Mouse (Mus musculus) heart, adult 8-10 months (tissue): ENCODE results near the gene Naa16. TPM values are rescaled to one million over a fixed set of nuclear protein-coding genes. Genes with fewer than 3 reads are reported as not detected.
A peak's percentile ranks its signal among the peaks of the same experiment; 100 is the strongest.
"Not testable (repeated sequence)": the region's sequence is repeated elsewhere in the genome, so short reads cannot be mapped to it uniquely, and the experiment has no call there.

Experiments used
- DNase-seq: peaks from one replicate; pipeline ENCODE4 v3.0.0; 2022; ENCODE audit warnings: low spot score
- total RNA-seq, 4 experiments: library from RNA; stranded (reverse); gene quantifications; 2 replicates each; pipeline ENCODE4 v1.2.4; 2022

Naa16 gene
- total RNA-seq: 10 to 100 TPM in 1 of 4 experiments, 1 to 10 TPM in 3; 6.5 to 12.0 (median 6.9) TPM

DNA sequence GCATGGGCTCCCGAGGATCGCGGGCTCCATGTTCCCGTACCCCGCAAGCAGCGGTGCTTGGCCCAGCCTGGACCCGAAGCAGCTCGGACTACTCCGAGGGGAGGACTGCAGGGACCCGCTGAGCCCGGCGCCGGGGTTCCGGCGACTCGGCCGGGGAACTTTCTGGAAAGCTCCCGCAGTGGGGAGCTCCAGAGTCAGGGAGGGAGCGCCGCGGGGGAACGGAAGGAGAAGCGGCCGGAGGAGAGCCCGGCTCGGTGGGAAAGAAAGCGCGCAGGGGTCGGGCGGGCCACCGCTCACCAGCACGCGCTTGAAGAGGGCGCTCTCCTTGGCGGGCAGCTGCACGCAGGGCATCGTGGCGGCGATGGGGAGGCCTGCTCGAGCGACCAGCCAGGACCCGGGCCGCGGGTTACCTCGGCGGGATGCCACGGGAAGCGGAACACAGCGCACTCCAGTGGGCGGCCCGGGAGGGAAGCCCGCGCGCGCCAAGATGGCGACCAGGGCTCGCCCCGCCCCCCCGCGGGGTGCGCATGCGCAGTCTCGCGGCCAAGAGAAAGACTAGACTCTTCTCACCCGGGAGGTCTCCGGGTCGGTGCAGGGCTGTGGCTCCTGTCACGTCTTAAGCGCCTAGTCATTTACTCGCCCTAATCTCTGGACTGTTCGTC is at the start of gene Naa16:
Gene Naa16 (minus strand): TSS at position 514 of the 662 bp plus-strand sequence.
- peak; percentile 91 for DNase-seq

DNA sequence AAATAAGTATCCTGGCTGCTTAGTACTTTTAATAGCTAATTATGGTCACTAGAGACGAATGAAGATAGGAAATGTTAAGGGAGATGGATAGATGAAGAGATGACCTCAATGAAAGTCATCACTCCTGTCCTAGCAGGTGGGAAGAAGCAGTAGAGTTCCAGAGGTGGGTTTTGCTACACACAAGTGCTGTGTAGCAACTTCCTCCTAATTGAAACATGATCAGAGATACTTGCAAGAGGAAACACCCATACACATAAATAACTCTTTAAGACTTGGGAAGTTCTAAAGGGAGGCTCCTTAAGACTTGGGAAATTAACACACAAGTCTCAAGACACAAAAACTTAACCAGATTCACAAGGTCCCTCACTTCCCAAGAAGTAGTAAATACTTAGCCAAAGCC is 43.5 kb upstream of the Naa16 start:
- DNase-seq: no peak

DNA sequence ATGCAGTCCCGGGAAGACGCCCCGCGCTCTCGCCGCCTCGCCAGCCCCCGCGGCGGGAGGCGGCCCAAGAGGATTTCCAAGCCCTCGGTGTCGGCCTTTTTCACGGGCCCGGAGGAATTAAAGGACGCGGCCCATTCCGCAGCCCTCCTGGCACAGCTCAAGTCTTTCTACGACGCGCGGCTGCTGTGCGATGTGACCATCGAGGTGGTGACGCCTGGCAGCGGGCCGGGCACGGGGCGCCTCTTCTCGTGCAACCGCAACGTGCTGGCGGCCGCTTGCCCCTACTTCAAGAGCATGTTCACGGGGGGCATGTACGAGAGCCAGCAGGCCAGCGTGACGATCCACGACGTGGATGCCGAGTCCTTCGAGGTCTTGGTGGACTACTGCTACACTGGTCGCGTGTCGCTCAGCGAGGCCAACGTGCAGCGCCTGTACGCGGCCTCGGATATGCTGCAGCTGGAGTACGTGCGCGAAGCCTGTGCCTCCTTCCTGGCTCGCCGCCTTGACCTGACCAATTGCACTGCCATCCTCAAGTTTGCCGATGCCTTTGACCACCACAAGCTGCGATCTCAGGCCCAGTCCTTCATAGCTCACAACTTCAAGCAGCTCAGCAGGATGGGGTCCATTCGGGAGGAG is 36.3 kb upstream of the Naa16 start:
- DNase-seq: not testable (repeated sequence)

DNA sequence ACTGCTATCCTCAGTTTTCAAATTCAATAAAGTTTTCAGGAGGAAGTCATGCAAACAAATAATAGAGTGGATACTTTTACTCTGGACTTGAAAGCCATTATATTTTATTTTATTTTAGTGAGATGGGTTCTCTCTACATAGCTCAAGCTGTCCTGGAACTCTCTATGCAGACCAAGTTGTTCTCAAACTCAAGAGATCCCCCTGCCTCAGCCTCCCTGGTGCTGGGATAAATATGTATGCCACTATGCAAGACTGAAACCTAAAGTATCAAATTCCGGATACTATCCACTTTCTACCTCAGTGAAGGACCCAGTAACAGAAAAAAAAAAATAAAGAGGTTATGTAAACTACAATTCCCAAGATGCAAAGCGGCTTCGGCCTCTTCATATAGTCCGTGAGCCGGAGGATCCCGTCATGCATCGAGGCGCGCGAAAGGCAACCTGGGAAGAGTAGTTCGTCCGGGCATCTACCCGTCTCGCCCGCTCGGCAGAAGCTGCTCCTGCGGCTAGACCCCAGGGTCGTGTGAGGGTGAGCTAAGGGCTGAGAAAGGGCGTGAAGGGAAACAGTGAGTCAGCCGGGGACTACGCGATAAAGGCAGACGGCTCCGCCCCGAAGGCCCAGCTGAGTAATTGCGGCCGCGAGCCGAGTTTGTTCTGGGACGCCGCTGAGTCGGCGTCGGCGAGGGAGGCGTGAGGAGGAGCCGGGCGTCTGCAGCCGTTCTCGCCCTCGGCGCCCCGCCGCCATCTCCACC is 35.6 kb upstream of the Naa16 start, which contains the start of gene Kbtbd7:
Gene Kbtbd7 (plus strand): TSS at position 533 of the 751 bp plus-strand sequence.
- DNase-seq: peak; percentile 97

DNA sequence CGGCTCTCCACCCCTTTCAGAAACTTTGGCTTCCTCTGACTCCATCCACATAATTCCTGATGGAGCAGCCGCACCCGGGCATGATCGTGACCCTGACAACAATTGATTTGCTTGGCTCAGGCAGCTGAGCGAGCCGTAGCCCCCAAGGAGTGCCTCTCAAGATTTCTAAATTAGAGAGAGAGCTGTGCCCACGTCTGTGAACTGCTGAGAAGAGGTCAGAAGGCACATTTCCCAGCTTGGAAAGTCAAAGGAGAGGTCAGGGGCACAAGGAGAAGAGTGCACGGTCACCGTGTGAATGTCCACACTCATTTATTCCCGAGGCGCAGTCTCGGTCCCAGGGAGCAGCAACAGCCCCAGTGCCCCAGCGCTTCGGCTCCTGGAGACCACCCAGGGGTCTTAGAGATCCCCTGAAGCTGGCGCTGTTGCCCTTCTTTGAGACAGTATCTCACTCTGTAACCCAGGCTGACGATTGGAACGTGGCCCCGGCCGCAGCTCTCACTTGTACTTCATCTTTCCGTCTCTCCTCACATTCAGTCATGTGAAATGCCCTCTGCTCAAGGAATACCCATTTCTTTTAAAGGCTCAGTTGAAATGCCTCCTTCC is 29.6 kb upstream of the Naa16 start:
- DNase-seq: no peak

DNA sequence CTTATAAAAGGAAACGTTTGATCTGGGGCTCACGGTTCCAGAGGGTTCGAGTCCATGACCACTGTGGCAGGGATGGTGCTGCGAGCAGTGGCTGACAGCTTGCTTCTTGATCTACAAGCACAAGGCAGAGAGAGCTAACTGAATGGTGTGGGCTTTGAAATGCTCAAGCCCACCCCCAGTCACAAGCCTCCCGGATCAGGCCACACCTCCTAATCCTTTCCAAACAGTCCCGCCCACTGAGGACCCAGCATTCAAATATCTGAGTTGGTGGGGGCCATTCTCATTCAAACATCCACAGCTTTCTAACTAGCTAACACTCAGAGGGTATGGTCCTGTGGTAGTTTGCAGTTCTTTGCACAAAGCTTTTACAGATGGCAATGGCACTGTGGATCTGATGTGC is 22.5 kb upstream of the Naa16 start:
- DNase-seq: no peak

DNA sequence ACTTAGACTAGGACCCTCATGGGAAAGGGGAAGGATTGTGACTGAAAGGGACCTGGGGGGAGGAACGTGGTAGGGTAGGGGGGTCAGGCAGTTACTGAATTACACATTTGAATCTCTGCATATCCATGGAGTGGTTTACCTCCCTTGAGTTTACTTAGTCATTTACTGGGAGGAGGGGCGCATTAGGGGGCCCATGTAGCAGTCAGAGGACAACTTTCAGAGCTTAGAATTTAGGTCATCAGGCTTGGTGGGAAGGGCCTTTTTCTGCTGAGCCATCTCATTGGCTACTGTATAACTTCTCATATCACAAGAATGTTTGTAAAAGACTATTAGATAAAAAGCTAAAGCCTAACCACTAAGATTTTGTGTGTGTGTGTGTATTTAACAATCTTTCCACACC is 20.1 kb upstream of the Naa16 start:
- no peak for DNase-seq

DNA sequence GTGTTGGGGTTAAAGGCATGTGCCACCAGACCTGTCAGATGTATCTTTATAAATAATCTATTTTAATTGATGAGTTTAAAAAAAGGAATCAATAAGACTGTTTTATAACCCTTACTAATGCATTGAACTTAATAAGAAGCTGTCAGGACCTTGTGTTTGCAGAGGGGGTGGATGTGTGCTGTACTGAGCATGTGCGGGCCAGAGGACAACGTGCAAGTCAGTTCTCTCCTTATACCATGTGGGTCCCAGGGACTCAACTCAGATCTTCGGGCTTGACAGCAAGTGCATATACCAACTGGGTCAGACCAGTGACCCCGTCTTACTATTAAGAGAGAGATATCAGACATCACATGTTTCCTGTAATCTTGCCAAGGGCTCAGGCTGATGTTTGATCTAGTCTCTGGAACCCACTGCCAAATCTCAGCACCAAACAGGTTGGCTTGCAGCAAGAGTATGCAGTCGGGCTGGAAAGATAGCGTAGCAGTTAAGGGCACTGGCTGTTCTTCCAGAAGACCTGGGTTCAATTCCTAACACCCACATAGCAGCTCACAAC is 18.8 kb upstream of the Naa16 start:
- no peak for DNase-seq

DNA sequence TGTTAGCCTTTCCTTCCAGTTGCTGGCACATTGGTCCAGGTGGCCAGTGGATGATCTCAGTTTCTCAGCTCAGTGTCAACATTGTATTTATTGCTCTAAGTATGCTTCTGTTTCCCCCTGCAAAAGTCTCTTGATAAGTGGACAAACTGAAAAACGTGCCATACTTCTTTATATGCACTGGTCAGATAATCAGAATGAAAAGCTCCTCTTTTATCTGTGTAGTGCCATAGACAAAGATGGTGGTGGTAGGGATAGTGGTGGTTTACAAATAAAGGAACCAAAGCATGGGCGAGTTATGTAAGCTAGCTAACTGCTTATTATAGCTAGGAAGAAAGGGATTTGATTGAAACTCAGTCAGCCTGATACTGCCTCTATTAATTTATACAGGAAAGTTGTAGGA is 17.1 kb upstream of the Naa16 start:
- DNase-seq: no peak

DNA sequence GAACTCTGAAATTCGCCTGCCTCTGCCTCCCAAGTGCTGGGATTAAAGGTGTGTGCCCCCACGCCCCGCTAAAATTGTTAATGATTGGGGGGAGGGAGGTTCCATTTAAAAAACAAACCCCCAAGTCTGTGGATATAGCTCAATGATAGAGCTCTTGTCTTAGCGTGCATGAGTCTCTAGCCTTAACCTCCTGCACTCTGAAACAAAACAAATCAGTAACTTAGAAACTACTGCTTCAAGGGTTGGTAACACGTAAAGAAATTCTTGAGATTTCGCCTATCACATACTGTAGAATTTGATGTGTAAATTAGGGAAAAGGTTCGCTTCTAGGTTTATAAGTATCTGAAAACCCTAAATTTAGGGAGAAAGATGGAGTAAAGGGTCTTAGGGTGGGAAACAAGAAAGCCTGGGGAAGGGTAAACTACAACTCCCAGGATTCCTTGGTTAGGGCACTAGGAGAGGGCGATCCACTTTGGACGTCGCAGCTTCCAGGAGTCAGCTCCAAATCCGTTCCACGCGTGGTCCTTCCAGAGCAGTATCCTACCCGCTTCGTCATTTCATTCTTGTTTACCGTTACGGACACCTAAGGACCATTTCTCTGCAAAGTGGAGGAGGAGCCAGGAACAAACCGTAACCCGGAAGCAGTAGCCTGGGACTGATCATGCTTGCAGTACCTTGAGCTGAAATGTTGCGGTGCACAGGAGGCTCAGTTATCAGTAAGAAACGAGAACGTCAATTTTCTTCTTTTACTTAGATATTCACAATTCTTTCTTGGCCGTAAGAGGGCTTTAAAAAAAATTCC is 6.9 kb upstream of the Naa16 start, which contains the start of gene Mtrf1:
Gene Mtrf1 (plus strand): TSS at position 452 of the 802 bp plus-strand sequence.
- peak; percentile 73 for DNase-seq

DNA sequence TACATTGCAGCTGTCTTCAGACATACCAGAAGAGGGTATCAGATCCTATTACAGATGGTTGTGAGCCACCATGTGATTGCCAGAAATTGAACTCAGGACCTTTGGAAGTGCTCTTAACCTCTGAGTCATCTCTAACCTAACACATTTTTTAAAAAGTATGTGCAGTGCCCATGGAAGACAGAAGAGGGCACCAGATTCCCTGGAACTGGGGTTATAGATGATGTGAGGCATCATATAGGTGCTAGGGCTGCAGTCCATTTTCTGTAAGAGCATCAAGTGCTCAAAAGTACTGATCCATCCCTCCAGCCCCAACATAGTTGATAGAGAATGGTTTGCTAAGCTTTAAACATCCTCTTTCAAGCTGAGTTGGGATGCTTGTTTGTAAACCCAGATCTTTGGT is 4.0 kb upstream of the Naa16 start:
- peak; percentile 35 for DNase-seq

DNA sequence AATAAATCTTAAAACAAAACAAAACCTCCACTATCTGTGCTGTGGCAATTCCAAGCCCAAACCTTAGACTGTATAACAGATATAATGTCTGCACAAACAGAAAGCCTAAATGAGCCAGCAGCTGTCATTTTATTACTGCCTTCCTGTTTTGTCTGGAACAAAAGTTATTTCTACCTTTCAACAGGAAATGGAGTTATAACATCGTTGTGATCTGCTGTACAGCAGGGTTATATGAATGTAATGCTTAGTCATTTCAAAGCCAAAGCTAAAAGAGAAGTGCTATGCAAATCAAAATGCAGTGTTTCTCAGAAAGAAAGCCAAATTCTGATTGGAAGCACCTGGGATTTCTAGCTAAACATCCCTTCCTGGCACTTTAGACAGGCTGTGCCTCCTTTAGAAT is 2.7 kb upstream of the Naa16 start:
- DNase-seq: no peak

DNA sequence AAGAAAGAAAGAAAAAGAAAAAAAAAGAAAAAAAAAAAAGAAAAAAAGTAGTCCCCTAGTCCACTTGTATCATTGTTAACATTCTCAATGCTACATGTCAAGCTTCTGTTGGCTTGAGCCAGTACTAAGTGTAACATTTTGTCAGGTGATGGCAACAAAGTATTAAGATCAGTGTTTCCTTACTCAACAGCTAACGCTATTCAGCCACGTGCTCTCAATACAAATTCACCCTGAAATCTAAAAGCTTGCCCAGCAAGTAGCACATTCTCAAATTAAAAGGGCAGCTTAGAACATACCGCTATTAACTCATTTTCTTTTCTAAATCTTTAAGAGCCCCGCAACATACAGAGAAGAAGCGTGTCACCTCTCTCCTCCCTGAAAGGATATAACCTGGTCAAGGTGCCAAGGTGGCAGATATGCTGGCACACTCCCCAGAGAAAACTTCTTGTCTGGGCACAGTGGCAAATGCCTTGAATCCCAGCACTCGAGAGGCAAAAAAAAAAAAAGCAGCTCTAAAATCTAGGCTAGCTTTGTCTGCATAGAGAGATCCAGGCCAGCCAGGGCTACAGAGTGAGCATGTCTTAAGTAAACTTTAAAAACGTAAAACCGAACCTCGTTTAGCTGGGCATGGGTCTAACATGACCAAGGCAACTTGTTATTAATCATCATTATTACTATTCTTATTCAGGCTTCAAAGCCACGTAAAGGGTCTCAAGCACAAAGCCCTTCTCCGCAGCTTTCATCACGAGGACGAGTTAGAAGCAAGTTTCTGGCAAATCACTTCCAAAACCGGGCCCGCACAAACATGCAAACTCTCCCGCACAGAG is 927 bp downstream of the Naa16 start:
- DNase-seq: peak; percentile 47

DNA sequence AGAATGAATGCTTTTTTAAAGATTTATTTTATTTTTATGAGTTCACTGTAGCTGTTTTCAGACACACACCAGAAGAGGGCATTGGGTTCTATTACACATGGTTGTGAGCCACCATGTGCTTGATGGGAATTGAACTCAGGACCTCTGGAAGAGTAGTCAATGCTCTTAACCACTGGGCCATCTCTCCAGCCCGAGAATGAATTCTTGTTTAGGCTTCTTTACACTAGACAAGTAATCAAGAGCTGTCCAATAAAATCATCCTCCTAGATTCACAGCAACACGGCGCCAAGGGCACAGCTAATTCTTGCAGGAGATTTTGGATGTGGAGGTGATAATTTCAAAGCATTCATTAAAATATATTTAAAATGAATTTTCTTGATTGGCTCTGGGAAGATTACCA is 2.3 kb downstream of the Naa16 start:
- no peak for DNase-seq

DNA sequence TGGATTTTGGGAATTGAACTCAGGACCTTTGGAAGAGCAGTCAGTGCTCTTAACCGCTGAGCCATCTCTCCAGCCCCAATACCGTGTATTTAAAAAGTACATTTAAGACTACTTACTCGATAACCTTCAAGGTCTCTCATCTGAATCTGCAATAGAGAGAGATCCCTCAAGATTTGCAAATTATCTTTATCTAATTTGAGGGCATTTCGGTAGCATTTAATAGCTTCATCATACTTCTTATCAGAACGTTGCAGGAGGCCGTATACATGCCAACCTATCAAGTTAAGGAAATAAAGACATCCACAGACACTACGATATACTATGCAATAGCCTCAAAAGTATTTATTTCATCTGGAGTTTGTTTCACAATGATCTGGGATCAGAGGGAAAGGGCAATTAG is 7.5 kb downstream of the Naa16 start:
- DNase-seq: no peak

DNA sequence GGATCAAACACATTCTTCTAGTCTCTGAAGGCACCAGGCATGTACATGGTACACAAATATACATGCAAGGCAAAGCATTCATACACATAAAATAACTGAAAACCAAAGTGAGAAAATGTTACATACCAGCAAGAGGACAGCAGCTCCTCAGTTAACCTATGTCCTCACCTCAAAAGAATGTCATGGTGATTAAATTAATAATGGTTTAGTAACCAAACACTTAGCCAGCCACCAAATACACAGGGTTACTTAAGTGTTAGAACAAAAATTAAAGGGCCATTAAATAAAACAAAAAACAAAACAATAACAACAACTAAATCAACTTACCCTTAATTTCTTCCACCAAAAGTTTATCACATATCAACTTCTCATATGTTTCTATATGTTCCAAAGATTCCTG is 13.5 kb downstream of the Naa16 start:
- DNase-seq: no peak

DNA sequence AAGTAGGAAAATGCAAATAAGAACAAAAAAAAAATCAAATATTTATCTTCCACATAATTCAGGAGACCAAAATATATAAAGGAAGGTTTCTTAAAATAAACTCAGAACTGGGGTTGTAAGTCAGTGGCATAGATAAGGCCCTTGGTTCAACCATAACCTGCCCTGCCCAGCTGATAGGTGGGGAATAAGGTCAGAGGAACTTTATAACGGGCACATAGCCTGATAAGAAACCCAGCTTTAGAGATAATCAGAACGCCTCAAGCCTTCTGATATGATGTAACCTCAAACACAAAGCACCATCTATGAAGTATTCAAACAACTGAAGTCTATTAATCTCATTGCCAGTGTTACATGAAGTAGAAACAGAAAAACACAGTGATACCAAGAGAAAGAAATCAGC is 32.5 kb downstream of the Naa16 start:
- DNase-seq: no peak

DNA sequence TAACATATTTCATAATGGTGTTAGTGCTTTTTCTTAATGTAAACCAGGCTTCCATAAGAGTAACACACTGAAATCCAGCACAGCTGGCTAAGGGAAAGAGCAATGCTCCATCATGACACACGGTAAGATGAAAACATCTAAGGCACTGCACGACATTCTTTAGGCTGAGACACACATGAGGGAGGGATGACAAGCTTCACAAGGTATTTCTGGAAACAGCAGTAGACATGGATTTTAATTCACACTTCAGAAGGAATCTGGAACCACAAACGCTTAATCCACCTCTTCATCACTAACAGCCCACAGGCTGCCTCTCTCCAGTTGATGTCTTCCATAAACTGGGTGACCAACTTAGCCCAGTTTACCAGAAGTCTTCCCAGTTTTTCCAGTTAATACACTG is 44.2 kb downstream of the Naa16 start:
- DNase-seq: no peak

DNA sequence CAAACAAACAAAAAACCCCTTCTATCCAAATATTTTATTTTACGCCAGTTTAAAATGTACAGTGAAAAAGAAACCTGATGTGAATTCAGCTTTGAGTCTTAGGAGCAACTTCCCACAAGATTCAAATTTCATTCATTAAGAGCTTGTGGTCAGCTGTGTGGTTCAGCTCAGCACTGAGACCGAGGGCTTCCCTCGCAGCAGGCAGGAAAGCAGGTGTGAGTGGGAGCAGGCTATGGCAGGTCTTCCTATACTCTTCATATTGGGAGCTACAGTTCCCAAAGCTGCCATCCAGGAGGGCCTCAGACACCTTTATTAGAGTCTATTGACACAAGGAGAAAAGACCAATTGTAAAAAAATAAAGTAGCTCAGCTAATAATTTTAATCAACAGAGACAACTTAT is 55.0 kb downstream of the Naa16 start:
- DNase-seq: no peak

DNA sequence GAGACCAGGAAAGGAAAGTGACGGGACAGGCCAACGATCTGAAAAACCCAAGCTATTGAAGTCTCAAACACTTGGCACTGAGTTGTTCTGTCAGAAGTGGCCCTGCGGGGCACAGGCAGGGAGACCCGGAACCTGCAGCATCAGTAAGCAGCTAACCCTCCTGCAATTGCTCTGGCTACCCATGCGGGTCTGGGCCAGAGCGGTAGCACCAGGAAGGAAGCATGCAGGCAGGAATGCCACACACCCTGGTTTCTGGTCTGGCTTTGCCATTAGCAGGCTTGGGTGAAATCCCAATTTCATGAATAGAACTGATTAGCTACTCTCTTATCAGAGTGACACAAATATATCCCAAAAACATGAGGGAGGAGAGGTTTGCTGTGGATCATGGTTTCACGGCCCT is 58.6 kb downstream of the Naa16 start:
- DNase-seq: peak; percentile 40
